Mouse (Mus musculus) midbrain, embryonic 15.5 days (tissue): Measurements from ENCODE around the gene Rab1a. TPM values are rescaled to one million over a fixed set of nuclear protein-coding genes. Genes with fewer than 3 reads are reported as not detected.

Experiments
- ATAC-seq: fragments of 200-750 bp; cut with Nextera tagmentation; replicated peaks from 2 replicates; pipeline ENCODE4 v1.8.0; 2017; ENCODE audit warnings: moderate TSS enrichment
- H3K27ac ChIP-seq: fragments of 300-500 bp; sonication (generic); 2 replicates; pipeline ENCODE4 v1.5.1; 2015; ENCODE audit warnings: mild to moderate bottlenecking, inconsistent platforms
- H3K27me3 ChIP-seq: fragments of 300-500 bp; sonication (generic); replicated peaks from 2 replicates; pipeline ENCODE4 v1.6.1; 2015; ENCODE audit warnings: inconsistent platforms
- H3K36me3 ChIP-seq: fragments of 300-500 bp; sonication (generic); replicated peaks from 2 replicates; pipeline ENCODE4 v1.6.1; 2015; ENCODE audit warnings: inconsistent platforms
- H3K4me1 ChIP-seq: fragments of 300-500 bp; sonication (generic); 2 replicates; pipeline ENCODE4 v1.6.1; 2015; ENCODE audit warnings: inconsistent platforms
- H3K4me2 ChIP-seq: fragments of 300-500 bp; sonication (generic); 2 replicates; pipeline ENCODE4 v1.6.1; 2015; ENCODE audit warnings: inconsistent platforms, mild to moderate bottlenecking, moderate library complexity
- H3K4me3 ChIP-seq: fragments of 300-500 bp; sonication (generic); 2 replicates; pipeline ENCODE4 v1.5.1; 2015; ENCODE audit warnings: mild to moderate bottlenecking, inconsistent platforms
- H3K9ac ChIP-seq: fragments of 300-500 bp; sonication (generic); 2 replicates; pipeline ENCODE4 v1.6.1; 2015; ENCODE audit warnings: mild to moderate bottlenecking, inconsistent platforms
- H3K9me3 ChIP-seq: fragments of 300-500 bp; sonication (generic); 2 replicates; pipeline ENCODE4 v1.6.1; 2016; ENCODE audit warnings: inconsistent platforms
- WGBS: fragments of 180-500 bp; shearing (Covaris S2); methylation state at CpG from one replicate; pipeline ENCODE4 v1.1.7; 2015; ENCODE audit warnings: mixed read lengths; 5-methylcytosine and 5-hydroxymethylcytosine counted together
- polyA plus RNA-seq: library from polyadenylated mRNA; unstranded; fragments of >200 nt; fragmentation: Nextera tagmentation; extraction: Ambion mirVana; gene quantifications from 2 replicates; pipeline ENCODE4 v1.2.1, GENCODE M21; 2015

Rab1a gene
- polyA plus RNA-seq, 1 experiment from 2014 or later: 286 TPM

- H3K4me2 ChIP-seq: no peak overlapping the region
- H3K4me3 ChIP-seq: no peak overlapping the region
- WGBS: 95% methylated on average over 6 of the region's 6 CpGs
- H3K27me3 ChIP-seq: no peaks in the 10 kb centered on the region
- peaks cover 15% of the 10 kb centered on the region for H3K4me1 ChIP-seq
- peaks cover 23% of the 10 kb centered on the region for H3K36me3 ChIP-seq
- H3K9ac ChIP-seq: no peak overlapping the region
- no peak overlapping the region for H3K27ac ChIP-seq
- no peaks in the 10 kb centered on the region for H3K9me3 ChIP-seq
- no peak for ATAC-seq
Measured at GRCm38 (mm10) chr11:20242366-20243056, 41.3 kb downstream of the Rab1a start.

- H3K4me1 ChIP-seq: peaks cover 23% of the 10 kb centered on the region
- 48% methylated on average over 9 of the region's 9 CpGs for WGBS
- H3K9ac ChIP-seq: no peak overlapping the region
- no peak overlapping the region for H3K27ac ChIP-seq
- H3K4me3 ChIP-seq: no peak overlapping the region
- H3K36me3 ChIP-seq: peaks cover 23% of the 10 kb centered on the region
- no peak overlapping the region for H3K4me2 ChIP-seq
- H3K9me3 ChIP-seq: no peaks in the 10 kb centered on the region
- 0 out of 2 replicates have a peak, but pooled peaks have one; percentile 21 for ATAC-seq
- H3K27me3 ChIP-seq: no peaks in the 10 kb centered on the region
Measured at GRCm38 (mm10) chr11:20243214-20243913, 42.1 kb downstream of the Rab1a start.

- Histone ChIP-seq H3K9ac (no peak overlapping the region), H3K27ac (no peak overlapping the region), H3K36me3 (peaks cover 11% of the 10 kb centered on the region), H3K9me3 (no peaks in the 10 kb centered on the region), H3K4me3 (no peak overlapping the region), H3K27me3 (no peaks in the 10 kb centered on the region), H3K4me1 (peaks cover 25% of the 10 kb centered on the region), H3K4me2 (no peak overlapping the region)
- ATAC-seq: no peak
- 80% methylated on average over 16 of the region's 16 CpGs for WGBS
Measured at GRCm38 (mm10) chr11:20244336-20245290, 43.4 kb downstream of the Rab1a start.

- Histone ChIP-seq H3K27me3 (no peaks in the 10 kb centered on the region), H3K4me2 (no peak overlapping the region), H3K4me1 (peaks cover 30% of the 10 kb centered on the region), H3K4me3 (no peak overlapping the region), H3K27ac (no peak overlapping the region), H3K9ac (no peak overlapping the region), H3K9me3 (no peaks in the 10 kb centered on the region), H3K36me3 (peaks cover 5% of the 10 kb centered on the region; the same call in 1 of the 2 replicates)
- ATAC-seq: no peak
- WGBS: 92% methylated on average over 6 of the region's 6 CpGs
Measured at GRCm38 (mm10) chr11:20245316-20245715, 44.1 kb downstream of the Rab1a start.

- Histone ChIP-seq H3K4me2 (no peak overlapping the region), H3K9ac (no peak overlapping the region), H3K9me3 (no peaks in the 10 kb centered on the region), H3K27ac (no peak overlapping the region), H3K36me3 (0 out of 2 replicates have a peak, but pooled peaks cover 4% of the 10 kb centered on the region), H3K27me3 (no peaks in the 10 kb centered on the region), H3K4me1 (peaks cover 30% of the 10 kb centered on the region), H3K4me3 (no peak overlapping the region)
- WGBS: 52% methylated on average over 1 of the region's 1 CpGs
- ATAC-seq: no peak
Measured at GRCm38 (mm10) chr11:20246616-20247015, 45.4 kb downstream of the Rab1a start.

- Histone ChIP-seq H3K27me3 (no peaks in the 10 kb centered on the region), H3K9ac (no peak overlapping the region), H3K4me2 (no peak overlapping the region), H3K4me3 (no peak overlapping the region), H3K36me3 (no peaks in the 10 kb centered on the region), H3K4me1 (peaks cover 30% of the 10 kb centered on the region), H3K9me3 (no peaks in the 10 kb centered on the region), H3K27ac (no peak overlapping the region)
- ATAC-seq: no peak
- 68% methylated on average over 8 of the region's 8 CpGs for WGBS
Measured at GRCm38 (mm10) chr11:20247146-20247855, 46.1 kb downstream of the Rab1a start.

- Histone ChIP-seq H3K36me3 (no peaks in the 10 kb centered on the region), H3K4me3 (peak overlapping the region; percentile 81), H3K9ac (peak overlapping the region; percentile 92), H3K9me3 (no peaks in the 10 kb centered on the region), H3K4me2 (peak overlapping the region; percentile 94), H3K27ac (peak overlapping the region; percentile 87; the same call in 1 of the 2 replicates), H3K27me3 (no peaks in the 10 kb centered on the region), H3K4me1 (peaks cover 30% of the 10 kb centered on the region)
- ATAC-seq: no peak
- 16% methylated on average over 4 of the region's 4 CpGs for WGBS
Measured at GRCm38 (mm10) chr11:20248277-20248676, 47.0 kb downstream of the Rab1a start.

GRCm38 (mm10) chr11:20248840-20249239, 47.6 kb downstream of the Rab1a start:
- peak; percentile 86 for ATAC-seq
- H3K4me1 ChIP-seq: peaks cover 30% of the 10 kb centered on the region
- WGBS: under 1% methylated on average over 36 of the region's 39 CpGs
- peak overlapping the region; percentile 92 for H3K9ac ChIP-seq
- H3K4me3 ChIP-seq: peak overlapping the region; percentile 81
- no peaks in the 10 kb centered on the region for H3K9me3 ChIP-seq
- H3K27me3 ChIP-seq: no peaks in the 10 kb centered on the region
- H3K27ac ChIP-seq: peak overlapping the region; percentile 87
- peak overlapping the region; percentile 94 for H3K4me2 ChIP-seq
- no peaks in the 10 kb centered on the region for H3K36me3 ChIP-seq

GRCm38 (mm10) chr11:20249296-20250110, 48.3 kb downstream of the Rab1a start, which contains the start of gene Cep68:
Gene Cep68 (minus strand): TSS chr11:20249429.
- Histone ChIP-seq H3K9ac (peak within 1 kb of the TSS; percentile 92), H3K4me2 (peak within 1 kb of the TSS; percentile 94), H3K27me3 (no peaks in the 10 kb centered on the region), H3K27ac (peak within 1 kb of the TSS; percentile 87), H3K4me1 (peaks cover 30% of the 10 kb centered on the region), H3K4me3 (peak within 1 kb of the TSS; percentile 81), H3K9me3 (no peaks in the 10 kb centered on the region), H3K36me3 (no peaks in the 10 kb centered on the region)
- peak; percentile 99 for ATAC-seq
- under 1% methylated on average over 59 of the region's 59 CpGs for WGBS

- H3K9ac ChIP-seq: no peak overlapping the region
- 90% methylated on average over 6 of the region's 6 CpGs for WGBS
- H3K4me2 ChIP-seq: no peak overlapping the region
- H3K27me3 ChIP-seq: no peaks in the 10 kb centered on the region
- H3K4me1 ChIP-seq: peaks cover 30% of the 10 kb centered on the region
- H3K9me3 ChIP-seq: no peaks in the 10 kb centered on the region
- H3K27ac ChIP-seq: no peak overlapping the region
- H3K4me3 ChIP-seq: no peak overlapping the region
- no peak for ATAC-seq
- no peaks in the 10 kb centered on the region for H3K36me3 ChIP-seq
Measured at GRCm38 (mm10) chr11:20250476-20251178, 49.4 kb downstream of the Rab1a start.
